Mouse (Mus musculus): ENCODE data around the gene Gm49339.
"Not testable (repeated sequence)": the region's sequence is repeated elsewhere in the genome, so short reads cannot be mapped to it uniquely, and the experiment has no call there.

The Gm49339 gene

GRCm38 (mm10) chr10:51480397-51480796, at the start of gene Gm49339, which contains the start of gene Lilr4b:
Gm49339 (plus strand) TSS chr10:51480612.
Lilr4b (plus strand) TSS chr10:51480632.
- not testable (repeated sequence) for DNase-seq (ENCODE audit: low spot score in 2 of 2)

DNA sequence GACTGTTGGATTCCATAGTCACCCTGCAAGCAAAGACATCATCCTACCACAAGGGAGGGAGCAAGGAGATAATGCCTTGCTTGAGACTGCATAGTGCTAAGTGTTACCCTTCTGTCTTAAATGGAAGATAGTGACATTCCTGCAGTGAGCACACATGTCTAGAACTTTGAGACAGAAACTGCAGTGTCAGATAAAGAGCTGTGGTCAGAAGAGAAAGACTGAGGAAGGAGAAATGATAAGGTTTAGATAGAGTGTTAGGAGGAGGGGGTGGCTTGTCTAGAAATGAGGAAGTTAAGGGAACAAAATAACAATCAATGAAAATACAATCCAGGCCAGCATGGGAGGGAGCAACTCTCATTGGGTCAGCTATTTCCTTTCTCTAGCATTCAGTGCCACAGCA, 47.5 kb upstream of the Gm49339 start:
- DNase-seq (ENCODE audit: low spot score in 2 of 2): no peak

GRCm38 (mm10) chr10:51435684-51436083, 44.7 kb upstream of the Gm49339 start:
- no peak for DNase-seq (ENCODE audit: low spot score in 2 of 2)

DNA sequence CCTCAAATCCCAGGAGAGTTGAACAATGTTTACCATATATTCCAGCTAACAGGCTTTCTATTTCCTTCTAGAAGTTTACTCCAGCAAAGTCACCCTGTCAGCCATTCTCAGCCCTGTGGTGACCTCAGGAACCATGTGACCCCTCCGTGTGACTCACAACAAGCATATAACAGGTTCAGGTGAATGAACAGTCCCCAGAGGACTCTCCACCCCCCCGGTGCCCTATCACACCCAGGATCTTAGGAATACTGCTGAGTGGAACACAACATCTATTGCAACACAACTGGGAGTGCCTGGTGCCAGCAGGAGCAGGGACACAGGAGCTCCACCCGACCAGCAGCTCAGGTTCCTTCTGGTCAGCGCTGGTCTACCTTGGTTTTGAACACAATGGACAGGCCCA, 28.8 kb upstream of the Gm49339 start:
- DNase-seq (ENCODE audit: low spot score in 2 of 2): no peak

GRCm38 (mm10) chr10:51453616-51454298, 26.7 kb upstream of the Gm49339 start:
- no peak for DNase-seq (ENCODE audit: low spot score in 2 of 2)

- no peak for DNase-seq (ENCODE audit: low spot score in 2 of 2)
Measured at GRCm38 (mm10) chr10:51454365-51454764, 26.0 kb upstream of the Gm49339 start.

GRCm38 (mm10) chr10:51455762-51456161, 24.6 kb upstream of the Gm49339 start:
- DNase-seq (ENCODE audit: low spot score in 2 of 2): no peak

DNA sequence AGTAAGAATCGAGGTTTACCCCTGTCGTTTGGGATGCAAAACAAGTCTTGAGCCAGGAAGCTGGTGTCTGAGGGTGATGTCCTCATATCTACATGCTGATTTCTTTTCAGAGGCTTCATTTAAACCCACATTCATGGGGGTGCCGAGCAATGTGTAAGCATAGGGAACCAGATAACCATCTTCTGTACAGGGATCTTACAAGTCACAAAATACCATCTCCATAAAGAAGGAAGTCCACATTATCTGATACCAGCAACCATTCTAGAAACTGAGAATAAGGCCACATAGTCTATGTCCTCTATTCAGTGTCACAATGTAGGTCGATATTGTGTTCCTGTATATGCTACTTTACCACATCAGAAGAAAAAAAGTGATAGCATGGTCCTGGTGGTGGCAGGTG, 24.0 kb upstream of the Gm49339 start:
- no peak for DNase-seq (ENCODE audit: low spot score in 2 of 2)

DNA sequence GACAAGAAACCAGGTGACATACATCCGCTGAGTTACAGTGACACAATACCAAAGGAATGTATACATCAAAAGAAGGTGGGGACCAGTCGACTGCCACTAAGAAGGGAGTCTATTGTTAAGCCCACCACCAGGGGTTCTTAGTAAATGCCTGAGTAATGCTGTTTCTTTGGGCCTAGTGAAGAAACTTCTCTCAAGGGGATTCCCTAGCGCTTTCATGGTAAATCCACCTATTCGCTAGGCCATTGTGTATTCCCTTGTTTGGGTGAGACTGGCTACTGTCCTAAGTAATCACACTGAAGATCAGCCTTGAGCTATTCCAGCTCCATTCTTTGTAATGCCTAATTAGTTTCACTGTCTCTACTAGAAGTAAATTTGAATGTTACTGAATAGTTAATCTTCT, 16.6 kb upstream of the Gm49339 start:
- not testable (repeated sequence) for DNase-seq (ENCODE audit: low spot score in 2 of 2)

DNA sequence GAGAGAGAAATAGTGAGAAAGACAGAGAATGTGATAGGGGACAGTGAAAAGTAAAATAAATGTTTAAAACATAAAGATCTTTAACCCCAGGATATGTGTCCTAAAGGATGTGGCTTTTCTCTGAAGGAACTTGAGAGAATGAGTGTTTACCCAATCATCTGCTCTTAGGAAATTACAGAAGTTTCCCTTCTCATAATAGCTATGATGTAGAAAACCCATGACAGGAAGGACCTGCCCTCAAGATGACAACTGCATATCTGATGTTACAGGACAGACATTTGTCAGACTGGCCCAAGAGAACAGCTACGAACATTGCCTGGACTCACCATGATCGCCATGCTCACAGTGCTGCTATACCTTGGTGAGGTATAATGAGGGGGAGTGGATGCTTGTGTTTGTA, 10.3 kb downstream of the Gm49339 start, which contains the start of gene Lilrb4a:
TSS of gene Lilrb4a (plus strand) at position 266 of the 400 bp plus-strand sequence.
- not testable (repeated sequence) for DNase-seq (ENCODE audit: low spot score in 2 of 2)

DNA sequence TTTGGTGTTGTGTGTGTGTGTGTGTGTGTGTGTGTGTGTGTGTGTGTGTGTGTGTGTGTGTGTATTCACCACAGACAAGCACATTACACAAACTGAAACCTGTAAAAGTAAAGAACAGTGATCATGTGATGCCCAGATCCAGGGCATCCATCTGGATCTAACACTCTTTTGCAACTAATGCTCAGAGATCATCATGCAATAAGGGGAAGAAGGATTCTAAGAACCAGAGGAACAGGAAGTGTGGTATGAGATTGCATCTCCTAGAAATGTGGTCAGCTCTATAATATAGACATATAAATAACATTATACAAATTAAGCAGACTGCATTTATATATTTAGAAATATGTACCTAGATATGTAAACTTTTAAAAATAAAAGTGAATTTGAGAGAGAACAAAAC, 39.6 kb downstream of the Gm49339 start:
- no peak for DNase-seq (ENCODE audit: low spot score in 2 of 2)

DNA sequence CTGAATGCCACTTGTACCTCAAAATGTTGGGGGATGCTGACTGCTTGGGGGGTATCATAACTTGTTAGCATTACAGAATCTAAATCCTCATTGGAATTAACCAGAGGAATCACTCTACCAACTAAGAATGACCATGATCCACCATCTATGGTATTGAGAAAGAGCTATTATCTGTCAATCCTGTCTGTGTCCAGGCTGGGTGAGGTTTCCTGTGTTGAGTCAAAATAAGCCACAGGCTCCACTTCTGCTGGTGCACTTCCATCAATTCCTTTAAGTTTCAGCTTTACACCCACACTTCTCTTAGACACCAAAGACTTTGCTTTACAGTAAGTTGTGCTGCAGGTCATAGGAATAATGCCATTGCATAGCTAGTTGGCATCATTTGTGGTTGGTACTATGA, 41.0 kb downstream of the Gm49339 start:
- no peak for DNase-seq (ENCODE audit: low spot score in 2 of 2)

- no peak for DNase-seq (ENCODE audit: low spot score in 2 of 2)
Measured at GRCm38 (mm10) chr10:51526090-51526489, 45.7 kb downstream of the Gm49339 start.

DNA sequence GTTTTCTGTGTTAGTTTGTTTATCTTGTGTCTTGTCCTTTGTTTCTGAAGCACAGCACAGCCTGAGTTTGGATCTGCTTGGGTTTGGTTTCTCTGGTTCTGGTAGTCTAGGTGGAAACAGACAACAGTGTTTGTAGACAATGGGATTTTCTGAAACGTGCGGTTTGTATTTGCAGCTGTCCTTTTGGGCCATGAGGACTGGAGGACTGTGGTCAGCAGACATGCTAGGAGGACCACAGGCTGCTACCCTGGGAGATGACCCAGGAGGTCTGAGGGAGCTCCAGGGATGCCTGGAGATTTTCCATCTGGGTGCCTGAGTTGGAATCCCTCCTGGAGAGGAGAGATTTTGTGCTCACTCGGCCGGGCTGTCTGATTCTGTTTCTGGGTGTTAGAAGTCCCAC, 46.2 kb downstream of the Gm49339 start:
- DNase-seq (ENCODE audit: low spot score in 2 of 2): no peak

- no peak for DNase-seq (ENCODE audit: low spot score in 2 of 2)
Measured at GRCm38 (mm10) chr10:51528840-51529434, 48.5 kb downstream of the Gm49339 start.

GRCm38 (mm10) chr10:51529497-51529896, 49.1 kb downstream of the Gm49339 start:
- DNase-seq (ENCODE audit: low spot score in 2 of 2): no peak

- DNase-seq (ENCODE audit: low spot score in 2 of 2): no peak
Measured at GRCm38 (mm10) chr10:51530813-51531212, 50.4 kb downstream of the Gm49339 start.

Measured in frontal cortex, postnatal 25 days (tissue).